Mouse (Mus musculus) liver (tissue): ENCODE measurements around the gene Tmem190.

Experiments used
- DNase-seq: peaks from one replicate; pipeline ENCODE4 v3.0.0-alpha.2; 2020; ENCODE audit warnings: mixed read lengths

Gene Tmem190

DNA sequence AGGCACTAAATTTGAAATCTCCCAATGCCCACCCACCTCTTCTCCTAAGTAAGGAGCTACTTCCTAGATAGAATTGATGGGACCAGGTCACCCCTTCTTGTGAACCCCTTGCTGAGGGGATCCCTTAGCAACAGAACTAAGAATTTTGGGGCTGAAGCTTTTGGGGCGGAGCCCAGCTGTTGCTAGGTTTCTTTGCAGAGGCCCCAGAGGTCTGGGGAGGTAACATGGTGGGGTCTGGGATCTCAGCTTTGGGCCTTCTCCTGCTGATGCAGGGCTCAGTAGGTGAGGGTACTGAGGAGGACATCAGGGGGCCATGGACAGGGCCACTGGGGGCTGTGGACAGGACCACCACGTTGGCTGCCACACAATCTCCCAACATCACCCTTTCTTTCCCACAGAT is at the start of gene Tmem190, which contains the start of gene Il11:
Gene Tmem190 (plus strand): TSS at position 179 of the 400 bp plus-strand sequence.
Gene Il11 (minus strand): TSS at position 101 of the 400 bp plus-strand sequence.
- DNase-seq: no peak

DNA sequence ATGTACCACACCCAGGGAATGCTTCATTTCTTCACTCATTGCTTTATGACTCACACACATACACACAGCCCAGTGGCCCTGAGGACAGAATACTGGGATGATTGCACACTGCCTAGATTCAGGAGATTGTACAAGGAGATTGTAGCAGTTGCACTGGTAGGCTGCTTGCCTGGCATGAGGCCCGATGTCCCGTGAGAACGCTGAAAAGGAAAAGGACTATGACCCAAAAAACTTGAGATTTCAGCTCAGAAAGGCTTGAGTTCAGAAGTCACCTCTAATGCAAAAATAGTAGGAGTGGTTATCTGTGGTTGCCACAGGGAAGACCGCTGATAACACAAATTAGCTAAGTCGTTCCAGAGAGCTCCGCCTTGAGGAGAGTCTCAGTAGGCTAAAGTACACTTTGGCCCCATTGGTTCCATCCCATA is 49.8 kb upstream of the Tmem190 start:
- peak; percentile 52 for DNase-seq

GRCm38 (mm10) chr7:4739041-4739543 is 43.6 kb upstream of the Tmem190 start:
- DNase-seq: no peak

DNA sequence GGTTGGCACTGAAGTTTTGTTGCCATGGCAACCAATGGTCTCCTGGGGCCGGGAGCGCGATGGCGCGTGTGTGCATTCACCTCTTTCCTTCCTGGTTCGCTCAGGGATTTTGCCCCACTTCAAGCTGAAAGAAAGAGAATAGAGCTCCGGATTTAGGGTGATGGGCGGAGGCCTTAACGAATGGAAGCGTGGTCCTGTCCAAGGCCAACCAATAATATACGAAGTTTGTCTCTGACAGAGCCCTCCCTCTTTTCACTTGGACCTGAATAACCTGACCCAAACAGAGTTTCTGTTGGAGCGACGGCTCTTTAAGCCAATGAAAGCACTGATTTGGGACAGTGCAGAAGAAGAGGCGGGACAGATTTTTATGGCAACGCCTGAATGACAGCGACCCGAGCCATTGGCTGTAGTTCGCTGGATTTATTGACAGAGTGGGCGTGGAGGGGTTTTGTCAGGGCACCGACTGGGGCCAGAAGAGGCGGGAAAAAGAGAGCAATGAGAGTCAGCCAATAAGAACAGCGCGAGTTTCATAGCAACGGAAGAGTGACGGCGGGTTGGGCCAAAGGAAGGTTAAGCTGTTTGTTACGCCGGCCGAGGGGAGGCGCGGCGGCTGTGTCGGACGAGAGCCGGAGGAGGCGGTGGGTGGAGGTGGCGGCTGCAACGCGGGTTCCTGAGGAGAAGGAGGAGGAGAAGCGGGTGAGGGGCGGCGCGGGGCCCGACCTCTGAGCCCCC is 43.0 kb upstream of the Tmem190 start, which contains the start of gene Kmt5c:
Gene Kmt5c (plus strand): TSS at position 572 of the 732 bp plus-strand sequence.
- DNase-seq: peak; percentile 95

GRCm38 (mm10) chr7:4740309-4740727 is 42.4 kb upstream of the Tmem190 start:
- no peak for DNase-seq

- DNase-seq: peak; percentile 90
Measured at GRCm38 (mm10) chr7:4741151-4741550, 41.6 kb upstream of the Tmem190 start.

DNA sequence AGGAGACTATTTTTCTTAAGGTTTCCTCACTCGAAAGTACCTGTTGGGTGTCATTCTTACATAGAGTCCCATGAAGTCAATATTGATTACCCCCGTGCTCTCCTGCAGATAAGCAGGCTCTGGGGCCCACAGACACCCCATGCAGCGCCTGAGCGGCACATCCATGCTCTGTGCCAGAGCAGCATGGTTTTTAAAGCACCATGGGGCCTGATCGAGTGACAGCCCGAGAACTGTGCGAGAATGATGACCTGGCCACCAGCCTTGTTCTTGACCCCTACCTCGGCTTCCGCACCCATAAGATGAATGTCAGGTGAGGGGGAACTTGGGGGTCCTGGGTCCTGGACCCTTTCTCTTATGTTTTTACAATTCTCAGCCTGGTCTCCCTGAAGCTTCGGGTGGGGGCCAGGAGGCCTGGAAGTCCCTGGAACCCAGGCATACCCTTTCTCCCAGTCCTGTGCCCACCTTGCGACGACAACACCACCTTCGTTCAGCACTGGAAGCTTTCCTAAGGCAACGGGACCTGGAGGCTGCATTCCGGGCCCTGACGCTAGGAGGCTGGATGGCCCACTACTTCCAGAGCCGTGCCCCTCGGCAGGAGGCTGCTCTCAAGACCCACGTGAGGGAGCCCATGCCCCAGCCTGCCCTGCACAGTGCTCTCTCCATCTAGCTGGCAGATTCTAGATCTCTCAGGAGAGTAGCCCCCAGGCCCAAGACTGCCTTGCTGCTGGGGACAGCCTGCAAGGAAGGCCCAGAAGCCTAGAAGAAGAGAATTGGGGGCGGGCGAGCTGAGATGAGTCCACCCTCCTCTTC is 40.9 kb upstream of the Tmem190 start:
- DNase-seq: peak; percentile 80

- DNase-seq: peak; percentile 37
Measured at GRCm38 (mm10) chr7:4742482-4742819, 40.3 kb upstream of the Tmem190 start.

- DNase-seq: peak; percentile 79
Measured at GRCm38 (mm10) chr7:4743354-4743753, 39.4 kb upstream of the Tmem190 start.

- peak; percentile 49 for DNase-seq
Measured at GRCm38 (mm10) chr7:4744886-4745285, 37.9 kb upstream of the Tmem190 start.

GRCm38 (mm10) chr7:4746326-4746980 is 36.3 kb upstream of the Tmem190 start:
- peak; percentile 48 for DNase-seq

- DNase-seq: peak; percentile 74
Measured at GRCm38 (mm10) chr7:4747156-4747899, 35.4 kb upstream of the Tmem190 start.

- peak; percentile 28 for DNase-seq
Measured at GRCm38 (mm10) chr7:4748321-4748720, 34.4 kb upstream of the Tmem190 start.

DNA sequence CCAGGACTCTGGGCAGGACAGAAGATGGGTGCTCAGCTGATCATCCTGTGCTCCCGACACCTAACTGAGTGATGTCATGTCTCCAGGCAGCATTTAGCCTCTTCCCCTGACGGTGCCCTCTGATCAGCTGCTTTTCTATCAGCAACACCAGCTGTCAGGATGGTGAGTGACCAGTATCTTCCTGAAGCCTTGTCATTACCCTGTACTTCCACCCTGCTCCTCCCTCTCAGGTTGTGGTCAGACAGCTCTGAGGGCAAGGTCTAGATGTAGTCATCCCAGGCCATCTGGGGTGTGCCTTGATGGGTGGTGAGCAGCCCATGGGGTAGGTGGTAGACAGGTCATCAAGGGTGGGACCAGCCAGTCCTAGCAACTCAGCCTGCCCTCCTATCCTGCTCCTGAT is 33.6 kb upstream of the Tmem190 start:
- peak; percentile 54 for DNase-seq

DNA sequence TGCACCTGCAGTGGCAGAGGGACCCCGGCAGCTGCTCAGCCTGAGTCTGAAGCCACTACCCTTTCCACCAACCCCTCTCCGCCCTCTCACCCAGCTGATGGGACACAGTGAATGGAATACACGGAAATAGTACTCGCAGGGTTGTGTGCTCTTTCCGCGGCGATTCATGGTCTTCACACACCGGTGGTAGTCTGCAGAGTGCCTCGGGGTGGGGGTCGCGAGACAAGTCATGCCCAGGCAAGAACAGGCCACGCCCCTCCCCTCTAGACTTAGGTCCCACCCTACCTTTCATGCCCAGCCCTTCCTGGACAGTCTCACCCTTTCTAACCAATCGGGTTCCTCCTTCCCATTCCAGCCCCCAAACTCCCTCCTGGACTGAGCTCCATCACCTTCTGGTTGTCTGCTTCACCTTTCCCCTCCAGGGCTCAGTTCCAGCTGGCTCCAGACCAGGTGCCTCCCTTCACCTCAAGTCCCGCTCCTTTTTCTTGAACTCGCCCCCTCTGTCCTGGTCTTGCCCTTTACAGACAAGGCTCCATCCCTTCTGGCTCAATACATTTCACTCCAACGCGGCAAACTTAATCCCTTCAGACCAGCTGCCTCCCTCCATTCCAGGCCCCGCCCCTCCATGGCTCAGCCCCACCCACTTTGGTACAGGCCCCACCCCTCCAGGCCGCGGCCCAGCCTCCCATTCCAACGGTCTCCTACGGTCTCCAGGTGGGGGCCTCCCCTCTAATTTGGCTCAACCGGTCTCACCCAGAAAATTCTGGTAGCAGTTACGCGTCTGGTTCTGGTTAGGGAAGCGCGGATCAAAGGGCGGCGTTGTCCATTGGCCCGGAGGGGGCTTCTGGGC is 30.5 kb upstream of the Tmem190 start:
- peak; percentile 89 for DNase-seq

GRCm38 (mm10) chr7:4752821-4753570 is 29.7 kb upstream of the Tmem190 start, which contains the start of gene Cox6b2:
Gene Cox6b2, minus strand, starts transcription at chr7:4753094.
- DNase-seq: peak; percentile 96

DNA sequence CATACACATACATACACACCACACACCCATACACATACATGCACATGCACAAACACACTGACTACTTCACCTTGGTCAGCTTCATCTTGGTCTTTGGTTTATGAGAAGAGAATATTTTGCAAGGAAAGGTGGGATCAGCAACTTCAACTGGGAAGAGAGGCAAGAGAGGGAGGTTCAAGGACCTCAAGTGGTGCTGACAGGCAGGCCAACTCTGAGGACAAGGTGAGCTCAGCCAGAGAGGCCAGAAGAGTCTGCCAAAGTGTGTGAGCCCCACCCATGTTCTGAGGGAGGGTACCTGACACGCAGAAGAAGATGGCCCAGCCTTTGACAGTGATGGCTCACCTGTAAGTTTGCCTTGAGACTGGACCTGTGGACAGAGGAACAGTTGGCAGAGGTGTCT is 23.1 kb upstream of the Tmem190 start:
- DNase-seq: no peak

DNA sequence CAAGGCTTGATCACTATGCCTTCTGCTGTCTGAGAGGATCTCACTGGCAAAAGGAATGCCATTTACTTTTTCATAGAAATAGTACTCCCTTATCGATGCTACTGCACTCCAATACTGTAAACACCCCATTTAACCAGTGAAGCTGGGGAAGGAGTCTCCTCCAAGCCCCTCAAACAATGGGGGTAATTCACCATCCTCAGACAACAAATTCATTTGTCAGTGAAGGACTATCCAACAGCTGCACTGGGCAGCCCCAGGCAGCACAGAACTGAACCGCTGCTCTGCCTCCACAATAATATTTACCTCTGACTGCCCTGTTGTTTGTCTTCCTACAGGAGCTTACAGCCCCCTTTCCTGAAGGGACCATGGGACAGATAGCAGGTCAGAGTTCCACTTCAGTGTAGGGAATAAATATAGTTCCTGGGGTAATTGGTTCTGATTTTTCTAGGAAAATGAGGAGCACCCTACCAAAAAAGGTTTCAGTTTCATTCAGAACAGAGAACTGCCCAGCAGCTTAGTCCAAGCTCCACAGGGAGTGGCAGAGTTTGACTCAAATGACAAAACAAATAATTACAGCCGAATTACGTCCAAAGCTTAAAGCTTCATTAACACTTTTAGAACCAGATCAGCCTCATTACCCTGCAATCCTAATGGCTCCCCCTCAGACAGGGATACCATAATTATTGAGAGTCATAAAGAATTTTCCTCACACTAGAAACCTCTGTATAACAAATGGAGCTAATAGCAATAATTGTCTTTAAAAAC is 17.6 kb upstream of the Tmem190 start:
- DNase-seq: no peak

DNA sequence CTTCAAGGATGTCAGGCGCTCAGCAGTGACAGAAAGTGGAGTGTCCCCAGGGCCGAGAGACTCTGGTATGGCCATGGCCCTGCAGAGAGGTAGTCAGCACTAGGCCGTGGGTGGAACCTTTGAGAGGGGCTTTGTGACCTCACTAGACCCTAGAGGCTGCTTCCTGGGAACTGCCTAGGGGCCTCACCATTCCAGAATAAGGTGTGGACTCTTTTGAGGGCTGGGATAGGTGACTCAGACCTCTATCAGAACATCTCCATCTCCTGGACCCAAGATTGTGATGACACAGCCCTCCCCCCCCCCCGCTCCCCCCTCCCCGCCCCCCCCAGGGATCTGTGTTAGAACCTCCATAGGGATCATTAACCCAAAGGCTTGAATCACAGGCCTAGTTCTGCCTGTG is 11.5 kb upstream of the Tmem190 start, which contains the start of gene Fam71e2:
Gene Fam71e2 (minus strand): TSS at position 101 of the 400 bp plus-strand sequence.
- DNase-seq: no peak

DNA sequence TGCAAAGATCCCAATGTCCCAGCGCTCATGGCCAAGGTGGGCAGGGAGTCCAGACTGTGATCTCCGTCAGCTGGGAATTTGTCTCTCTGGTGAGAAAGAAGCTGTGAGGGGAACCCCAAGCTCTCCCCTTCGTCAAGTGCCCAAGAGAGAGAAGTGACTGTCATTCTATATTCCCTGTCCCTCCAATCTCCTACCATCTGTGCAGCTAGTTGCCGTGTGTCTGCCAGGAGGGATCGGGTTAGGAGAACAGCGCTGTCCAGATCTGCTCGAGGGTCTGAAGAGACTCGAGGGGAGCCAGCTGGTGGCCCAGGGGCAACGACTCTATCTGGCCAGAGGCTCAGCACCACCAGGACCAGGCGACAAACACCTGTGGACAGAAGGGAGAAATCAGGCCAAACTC is 6.6 kb upstream of the Tmem190 start:
- DNase-seq: no peak
